Mouse (Mus musculus): ENCODE data around the gene Begain. TPM values are rescaled to one million over a fixed set of nuclear protein-coding genes. Genes with fewer than 3 reads are reported as not detected.

The Begain gene
- total RNA-seq, 1 experiment: 1.3 TPM

DNA sequence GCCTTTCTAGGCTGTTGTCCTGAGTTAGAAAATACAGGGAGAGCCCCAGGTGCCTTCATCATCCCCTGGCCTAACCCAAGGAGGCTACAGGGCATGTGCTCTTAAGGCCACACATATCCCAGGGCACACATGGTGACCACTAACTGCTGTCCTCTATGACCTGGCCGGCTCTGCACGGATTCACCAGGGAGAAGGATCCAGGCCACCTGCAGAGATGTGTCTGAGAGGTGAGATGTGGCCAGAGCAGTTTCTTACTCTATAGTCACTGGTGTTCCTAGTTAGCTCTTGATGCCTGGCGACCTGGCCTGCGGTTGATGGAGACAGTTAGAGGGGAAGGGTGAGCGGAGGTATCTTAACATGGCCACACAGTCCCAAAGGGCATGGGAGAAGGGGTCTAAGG lies 45.1 kb downstream of the Begain start:
- H3K4me1 ChIP-seq (ENCODE audit: control insufficient read depth in 2 of 2, insufficient read depth in 2 of 2, low read length in 2 of 2, poor library complexity in 1 of 2): no peaks in the 10 kb centered on the region
- peaks cover 5% of the 10 kb centered on the region; the same call in 1 of the 2 replicates for H3K36me3 ChIP-seq (ENCODE audit: control insufficient read depth, insufficient read depth, low read length, poor library complexity, severe bottlenecking)
- H3K9ac ChIP-seq (ENCODE audit: insufficient read depth, low read depth, low read length, poor library complexity, severe bottlenecking): no peak overlapping the region
- no peak for DNase-seq (ENCODE audit: low read depth, low spot score)
- H3K4me3 ChIP-seq (ENCODE audit: insufficient read depth in 1 of 2, low read depth in 1 of 2, low read length in 2 of 2, poor library complexity in 1 of 2, severe bottlenecking in 1 of 2): no peak overlapping the region
- in situ Hi-C loops (cut with MboI; ENCODE audit: low sequenced_read_pairs in 2 of 2, unreplicated experiment in 2 of 2): loop anchor here in 1 of 2 experiments (10.0 kb wide), 1 partner anchor 292 kb away; no protein-coding TSS in a partner anchor
- no peak overlapping the region for H3K27ac ChIP-seq (ENCODE audit: insufficient read depth, low read depth, low read length, poor library complexity, severe bottlenecking)
- no peaks in the 10 kb centered on the region for H3K9me3 ChIP-seq (ENCODE audit: control insufficient read depth, insufficient read depth, low read depth, low read length)
- TF ChIP-seq CHD2 (IDR thresholded peaks at IDR 0.05; ENCODE audit: low read depth, low read length): no peak
- no peak for TF ChIP-seq ZC3H11A (IDR thresholded peaks at IDR 0.05; ENCODE audit: borderline replicate concordance, low read depth, low read length)
- no peak for TF ChIP-seq ZNF384 (IDR thresholded peaks at IDR 0.05; ENCODE audit: low read depth, low read length)
- TF ChIP-seq MAFK (IDR thresholded peaks at IDR 0.05; ENCODE audit: insufficient read depth, low read depth, low read length): no peak
- TF ChIP-seq HCFC1 (IDR thresholded peaks at IDR 0.05; ENCODE audit: borderline replicate concordance, insufficient read depth, low read length): no peak

- no peaks in the 10 kb centered on the region for H3K9me3 ChIP-seq (ENCODE audit: control insufficient read depth, insufficient read depth, low read depth, low read length)
- no peak overlapping the region for H3K9ac ChIP-seq (ENCODE audit: insufficient read depth, low read depth, low read length, poor library complexity, severe bottlenecking)
- TF ChIP-seq CHD2 (IDR thresholded peaks at IDR 0.05; ENCODE audit: low read depth, low read length) (no peak), ZNF384 (IDR thresholded peaks at IDR 0.05; ENCODE audit: low read depth, low read length) (no peak), ZC3H11A (IDR thresholded peaks at IDR 0.05; ENCODE audit: borderline replicate concordance, low read depth, low read length) (no peak), MAFK (IDR thresholded peaks at IDR 0.05; ENCODE audit: insufficient read depth, low read depth, low read length) (no peak), HCFC1 (IDR thresholded peaks at IDR 0.05; ENCODE audit: borderline replicate concordance, insufficient read depth, low read length) (no peak)
- H3K27ac ChIP-seq (ENCODE audit: insufficient read depth, low read depth, low read length, poor library complexity, severe bottlenecking): no peak overlapping the region
- in situ Hi-C loops (cut with MboI; ENCODE audit: low sequenced_read_pairs in 2 of 2, unreplicated experiment in 2 of 2): loop anchor here in 1 of 2 experiments (10.0 kb wide), 1 partner anchor 293 kb away; no protein-coding TSS in a partner anchor
- no peaks in the 10 kb centered on the region for H3K4me1 ChIP-seq (ENCODE audit: control insufficient read depth in 2 of 2, insufficient read depth in 2 of 2, low read length in 2 of 2, poor library complexity in 1 of 2)
- DNase-seq (ENCODE audit: low read depth, low spot score): no peak
- peaks cover 5% of the 10 kb centered on the region; the same call in 1 of the 2 replicates for H3K36me3 ChIP-seq (ENCODE audit: control insufficient read depth, insufficient read depth, low read length, poor library complexity, severe bottlenecking)
- H3K4me3 ChIP-seq (ENCODE audit: insufficient read depth in 1 of 2, low read depth in 1 of 2, low read length in 2 of 2, poor library complexity in 1 of 2, severe bottlenecking in 1 of 2): no peak overlapping the region
Observed at GRCm38 (mm10) chr12:109022181-109022691, 45.8 kb downstream of the Begain start.

DNA sequence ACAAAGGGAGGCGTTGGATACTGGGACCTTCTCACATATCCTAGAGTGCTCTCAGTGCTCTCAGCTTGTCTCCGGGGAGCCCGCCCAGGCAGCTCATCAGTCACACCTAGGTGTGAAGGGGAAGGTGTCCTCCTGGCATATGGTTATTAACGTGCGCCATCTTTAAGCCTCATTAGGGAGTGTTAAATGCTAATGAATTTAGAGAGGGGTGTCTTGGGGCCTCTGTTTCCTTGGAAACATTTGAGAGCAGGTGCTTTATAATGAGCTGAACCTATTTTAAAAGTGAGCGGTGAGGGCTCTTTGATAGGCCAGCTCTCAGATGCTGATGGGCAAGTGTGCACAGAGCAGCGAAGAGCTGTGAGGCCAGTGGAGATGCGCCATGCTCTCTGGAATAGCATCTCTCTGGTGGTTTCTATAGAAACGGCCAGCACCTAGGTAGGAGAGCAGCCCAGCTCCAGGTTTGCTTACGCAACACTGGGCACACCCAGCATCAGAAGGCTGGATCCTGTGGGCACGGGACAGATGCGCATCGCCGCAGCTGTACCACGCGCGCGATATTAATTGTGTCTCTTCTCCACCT lies 57.9 kb downstream of the Begain start:
- Histone ChIP-seq H3K36me3 (ENCODE audit: control insufficient read depth, insufficient read depth, low read length, poor library complexity, severe bottlenecking) (no peaks in the 10 kb centered on the region), H3K9ac (ENCODE audit: insufficient read depth, low read depth, low read length, poor library complexity, severe bottlenecking) (no peak overlapping the region), H3K4me1 (ENCODE audit: control insufficient read depth in 2 of 2, insufficient read depth in 2 of 2, low read length in 2 of 2, poor library complexity in 1 of 2) (peaks cover 0 to 2% of the 10 kb centered on the region in 2 experiments; a peak in 1 of 4 replicates), H3K4me3 (ENCODE audit: insufficient read depth in 1 of 2, low read depth in 1 of 2, low read length in 2 of 2, poor library complexity in 1 of 2, severe bottlenecking in 1 of 2) (no peak overlapping the region), H3K9me3 (ENCODE audit: control insufficient read depth, insufficient read depth, low read depth, low read length) (no peaks in the 10 kb centered on the region), H3K27ac (ENCODE audit: insufficient read depth, low read depth, low read length, poor library complexity, severe bottlenecking) (no peak overlapping the region)
- in situ Hi-C loops (cut with MboI; ENCODE audit: low sequenced_read_pairs in 2 of 2, unreplicated experiment in 2 of 2): no loop called here
- no peak for DNase-seq (ENCODE audit: low read depth, low spot score)
- no peak for TF ChIP-seq HCFC1 (IDR thresholded peaks at IDR 0.05; ENCODE audit: borderline replicate concordance, insufficient read depth, low read length)
- TF ChIP-seq ZC3H11A (IDR thresholded peaks at IDR 0.05; ENCODE audit: borderline replicate concordance, low read depth, low read length): no peak
- no peak for TF ChIP-seq MAFK (IDR thresholded peaks at IDR 0.05; ENCODE audit: insufficient read depth, low read depth, low read length)
- TF ChIP-seq ZNF384 (IDR thresholded peaks at IDR 0.05; ENCODE audit: low read depth, low read length): no peak
- TF ChIP-seq CHD2 (IDR thresholded peaks at IDR 0.05; ENCODE audit: low read depth, low read length): no peak

GRCm38 (mm10) chr12:109002978-109003377 lies 65.0 kb downstream of the Begain start:
- no peak overlapping the region for H3K27ac ChIP-seq (ENCODE audit: insufficient read depth, low read depth, low read length, poor library complexity, severe bottlenecking)
- H3K4me1 ChIP-seq (ENCODE audit: control insufficient read depth in 2 of 2, insufficient read depth in 2 of 2, low read length in 2 of 2, poor library complexity in 1 of 2): peaks cover 0 to 3% of the 10 kb centered on the region in 2 experiments; a peak in 1 of 4 replicates
- in situ Hi-C loops (cut with MboI; ENCODE audit: low sequenced_read_pairs in 2 of 2, unreplicated experiment in 2 of 2): no loop called here
- no peak overlapping the region for H3K9ac ChIP-seq (ENCODE audit: insufficient read depth, low read depth, low read length, poor library complexity, severe bottlenecking)
- no peaks in the 10 kb centered on the region for H3K9me3 ChIP-seq (ENCODE audit: control insufficient read depth, insufficient read depth, low read depth, low read length)
- no peak overlapping the region for H3K4me3 ChIP-seq (ENCODE audit: insufficient read depth in 1 of 2, low read depth in 1 of 2, low read length in 2 of 2, poor library complexity in 1 of 2, severe bottlenecking in 1 of 2)
- H3K36me3 ChIP-seq (ENCODE audit: control insufficient read depth, insufficient read depth, low read length, poor library complexity, severe bottlenecking): no peaks in the 10 kb centered on the region; the same call in 1 of the 2 replicates
- no peak for DNase-seq (ENCODE audit: low read depth, low spot score)
- TF ChIP-seq HCFC1 (IDR thresholded peaks at IDR 0.05; ENCODE audit: borderline replicate concordance, insufficient read depth, low read length) (no peak), ZC3H11A (IDR thresholded peaks at IDR 0.05; ENCODE audit: borderline replicate concordance, low read depth, low read length) (no peak), MAFK (IDR thresholded peaks at IDR 0.05; ENCODE audit: insufficient read depth, low read depth, low read length) (no peak), ZNF384 (IDR thresholded peaks at IDR 0.05; ENCODE audit: low read depth, low read length) (no peak), CHD2 (IDR thresholded peaks at IDR 0.05; ENCODE audit: low read depth, low read length) (no peak)
